21 mouse cellular contexts compared by ENCODE assay signal in the genomic region with DNA sequence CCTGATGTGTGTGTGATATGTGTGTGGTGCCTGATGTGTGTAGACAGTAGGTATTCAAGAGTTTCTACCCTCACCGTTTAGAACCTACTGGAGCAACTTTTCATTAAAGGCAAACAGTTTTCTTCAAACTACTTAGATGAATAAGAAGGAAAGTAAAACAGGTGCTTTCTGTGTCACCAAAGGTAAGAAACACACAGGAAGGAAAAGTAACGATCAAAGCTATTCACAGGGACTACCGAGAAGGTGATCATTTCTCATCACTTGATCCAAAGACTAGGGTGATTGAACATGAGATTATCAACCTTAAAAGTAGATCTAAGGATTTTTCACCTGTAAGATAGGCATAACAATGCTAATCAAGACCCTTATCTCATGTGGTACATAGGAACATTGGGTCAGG.
DNase-seq lines count a peak whose midpoint lies in the region; ATAC-seq and TF ChIP-seq lines count a peak whose summit lies in the region.
"Had no signal": no experiment of that assay in that cellular context is flagged by ENCODE, and none has a peak within 500 bp of the region (broad histone marks: within the 10 kb centered on the region; RNA-seq: fewer than 3 reads in every experiment).

No protein-coding gene starts in this region.

- H3K9ac ChIP-seq in midbrain, postnatal 0 days (replicated peaks; ENCODE audit: low read length, poor library complexity, severe bottlenecking) = no peak overlapping the region
- H3K9ac ChIP-seq: embryonic facial prominence, embryonic 12.5 days; forebrain, embryonic 13.5 days; forebrain, embryonic 15.5 days; forebrain, postnatal 0 days had no signal

- no peaks in the 10 kb centered on the region for H3K4me1 ChIP-seq in midbrain, postnatal 0 days (ENCODE audit: insufficient read depth, low read length)
- H3K4me1 ChIP-seq: embryonic facial prominence, embryonic 10.5 days; embryonic facial prominence, embryonic 12.5 days; forebrain, embryonic 13.5 days; forebrain, embryonic 15.5 days had no signal

- no peak for TF ChIP-seq CTCF in gastrocnemius, adult 2 months (IDR thresholded peaks at IDR 0.05)
- no peak for TF ChIP-seq CTCF in midbrain, postnatal 0 days (IDR thresholded peaks at IDR 0.05)

- peak overlapping the region; percentile 78 for H3K27ac ChIP-seq in gastrocnemius, adult 2 months
- no peak overlapping the region for H3K27ac ChIP-seq in midbrain, postnatal 0 days (ENCODE audit: low read depth, low read length)
- H3K27ac ChIP-seq: embryonic facial prominence, embryonic 10.5 days; embryonic facial prominence, embryonic 12.5 days; forebrain, embryonic 13.5 days; forebrain, embryonic 15.5 days had no signal

- H3K4me2 ChIP-seq in midbrain, postnatal 0 days (ENCODE audit: low read depth, low read length, poor library complexity, severe bottlenecking) = no peak overlapping the region
- H3K4me2 ChIP-seq: embryonic facial prominence, embryonic 12.5 days; forebrain, embryonic 13.5 days; forebrain, embryonic 15.5 days had no signal

- WGBS in midbrain, postnatal 0 days = 98% methylated on average over 3 of the region's 3 CpGs

- H3K36me3 ChIP-seq in midbrain, postnatal 0 days (ENCODE audit: insufficient read depth, low read length) = no peaks in the 10 kb centered on the region
- H3K36me3 ChIP-seq: embryonic facial prominence, embryonic 10.5 days; embryonic facial prominence, embryonic 12.5 days; forebrain, embryonic 15.5 days had no signal

- no peak for DNase-seq in gastrocnemius, adult 2 months
- DNase-seq in gastrocnemius, adult 8-10 months (ENCODE audit: low spot score in 2 of 2) = no peak
- DNase-seq in induced T-regulatory cell, adult 2 months (ENCODE audit: low read depth) = peak; percentile 60
- peak; percentile 65 for DNase-seq in naive thymus-derived CD4-positive, alpha-beta T cell, adult 2 months (ENCODE audit: low read depth)
- DNase-seq in lung, postnatal 14 days = no peak
- no peak for DNase-seq in urinary bladder, postnatal 10 days (ENCODE audit: low spot score)
- no peak for DNase-seq in midbrain, postnatal 0 days (ENCODE audit: low spot score)
- DNase-seq: adrenal gland, postnatal 10 days; adrenal gland, postnatal 25 days; B cell, adult 2 months; cerebellum, adult 11-12 months; cerebellum, adult 2 months; cerebellum, adult 9-10 months; cerebellum, postnatal 10 days; cerebellum, postnatal 25 days; forebrain, postnatal 0 days had no signal

- H3K4me3 ChIP-seq in gastrocnemius, adult 2 months = peak overlapping the region; percentile 49
- H3K4me3 ChIP-seq in midbrain, postnatal 0 days (ENCODE audit: low read depth, low read length) = no peak overlapping the region
- H3K4me3 ChIP-seq: embryonic facial prominence, embryonic 10.5 days; embryonic facial prominence, embryonic 12.5 days; forebrain, embryonic 13.5 days; forebrain, embryonic 15.5 days had no signal

- peak; percentile 63 for ATAC-seq in CD4-positive, CD25-positive, alpha-beta regulatory T cell, adult 4 months
- no peak for ATAC-seq in midbrain, postnatal 0 days (ENCODE audit: low FRiP score)
- ATAC-seq: forebrain, embryonic 13.5 days; forebrain, embryonic 15.5 days; forebrain, postnatal 0 days had no signal

- H3K9me3 ChIP-seq in midbrain, postnatal 0 days (ENCODE audit: low read length) = no peaks in the 10 kb centered on the region
- H3K9me3 ChIP-seq: embryonic facial prominence, embryonic 10.5 days; embryonic facial prominence, embryonic 12.5 days; forebrain, embryonic 13.5 days; forebrain, embryonic 15.5 days had no signal

- intact Hi-C loops in gastrocnemius, adult 2 months (cut with DNase I) = loop anchor here (5.0 kb wide), 1 partner anchor 113 kb away; a partner anchor contains a TSS

- no peaks in the 10 kb centered on the region for H3K27me3 ChIP-seq in midbrain, postnatal 0 days (ENCODE audit: insufficient read depth, low read length)
- H3K27me3 ChIP-seq: embryonic facial prominence, embryonic 12.5 days; forebrain, embryonic 13.5 days; forebrain, embryonic 15.5 days had no signal

Comparison
In these comparisons a context has a peak if more than half of its experiments do, and no peak if none do; other contexts are left out.
1. DNase-seq: peak in induced T-regulatory cell, adult 2 months (single experiment) and naive thymus-derived CD4-positive, alpha-beta T cell, adult 2 months (single experiment); none in gastrocnemius, adult 2 months (single experiment), gastrocnemius, adult 8-10 months (0 of 2), lung, postnatal 14 days (single experiment), urinary bladder, postnatal 10 days (single experiment) and midbrain, postnatal 0 days (single experiment).